Mouse (Mus musculus) urinary bladder, postnatal 10 days (tissue): ENCODE measurements around the gene Cped1.

ENCODE experiments used
- DNase-seq: peaks from one replicate; pipeline ENCODE4 v3.0.0; 2022; ENCODE audit warnings: low spot score

Gene Cped1

GRCm38 (mm10) chr6:22168388-22168787, 182.7 kb downstream of the Cped1 start:
- DNase-seq: no peak

DNA sequence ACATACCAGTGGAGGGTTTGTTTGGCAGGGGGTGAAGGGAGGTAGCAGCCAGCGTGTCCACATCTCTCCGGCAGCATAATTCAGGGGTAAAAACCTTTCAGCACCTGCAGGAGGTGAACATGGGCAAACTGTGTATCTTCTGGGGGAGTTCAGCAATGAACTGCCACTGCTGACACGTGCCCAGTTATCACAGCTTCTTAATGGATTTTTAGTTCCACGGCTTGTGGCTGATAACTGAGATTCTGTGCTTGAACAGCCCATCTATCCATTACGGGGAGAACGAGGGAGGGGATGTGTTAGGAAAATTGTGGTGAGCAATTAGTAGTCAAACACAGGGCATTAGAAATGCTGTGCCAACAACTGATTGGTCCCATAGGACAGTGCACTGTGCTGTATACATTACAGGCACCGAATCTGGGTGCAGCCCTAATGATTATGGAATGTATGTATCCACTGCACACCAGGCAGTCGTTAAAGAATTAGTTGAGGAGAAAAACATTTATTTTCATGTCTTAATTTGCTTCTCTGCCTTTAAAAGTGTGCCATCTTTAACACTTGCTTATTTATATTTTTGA, 193.1 kb downstream of the Cped1 start:
- no peak for DNase-seq

DNA sequence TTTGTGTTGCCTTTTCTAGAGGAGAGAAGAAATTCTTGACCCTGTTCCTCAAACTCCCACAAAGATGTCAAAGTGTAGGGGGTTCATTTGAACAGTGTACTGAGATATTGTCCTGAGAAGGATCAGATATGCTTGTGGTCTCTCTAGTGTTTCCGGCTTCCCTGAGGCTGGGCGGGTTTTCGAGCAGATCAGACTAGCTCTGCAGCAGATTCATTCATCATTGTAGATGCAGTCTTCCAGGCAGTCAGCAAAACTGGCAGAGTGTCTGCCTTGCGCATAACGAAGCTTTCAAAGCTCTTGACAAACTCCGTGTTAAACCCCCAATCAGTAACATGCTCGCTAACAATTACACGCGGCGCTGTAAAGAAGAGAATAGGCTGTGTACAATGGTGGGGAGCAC, 194.6 kb downstream of the Cped1 start:
- DNase-seq: no peak

- no peak for DNase-seq
These were observed 201.3 kb downstream of the Cped1 start for GRCm38 (mm10) chr6:22186967-22187366.

DNA sequence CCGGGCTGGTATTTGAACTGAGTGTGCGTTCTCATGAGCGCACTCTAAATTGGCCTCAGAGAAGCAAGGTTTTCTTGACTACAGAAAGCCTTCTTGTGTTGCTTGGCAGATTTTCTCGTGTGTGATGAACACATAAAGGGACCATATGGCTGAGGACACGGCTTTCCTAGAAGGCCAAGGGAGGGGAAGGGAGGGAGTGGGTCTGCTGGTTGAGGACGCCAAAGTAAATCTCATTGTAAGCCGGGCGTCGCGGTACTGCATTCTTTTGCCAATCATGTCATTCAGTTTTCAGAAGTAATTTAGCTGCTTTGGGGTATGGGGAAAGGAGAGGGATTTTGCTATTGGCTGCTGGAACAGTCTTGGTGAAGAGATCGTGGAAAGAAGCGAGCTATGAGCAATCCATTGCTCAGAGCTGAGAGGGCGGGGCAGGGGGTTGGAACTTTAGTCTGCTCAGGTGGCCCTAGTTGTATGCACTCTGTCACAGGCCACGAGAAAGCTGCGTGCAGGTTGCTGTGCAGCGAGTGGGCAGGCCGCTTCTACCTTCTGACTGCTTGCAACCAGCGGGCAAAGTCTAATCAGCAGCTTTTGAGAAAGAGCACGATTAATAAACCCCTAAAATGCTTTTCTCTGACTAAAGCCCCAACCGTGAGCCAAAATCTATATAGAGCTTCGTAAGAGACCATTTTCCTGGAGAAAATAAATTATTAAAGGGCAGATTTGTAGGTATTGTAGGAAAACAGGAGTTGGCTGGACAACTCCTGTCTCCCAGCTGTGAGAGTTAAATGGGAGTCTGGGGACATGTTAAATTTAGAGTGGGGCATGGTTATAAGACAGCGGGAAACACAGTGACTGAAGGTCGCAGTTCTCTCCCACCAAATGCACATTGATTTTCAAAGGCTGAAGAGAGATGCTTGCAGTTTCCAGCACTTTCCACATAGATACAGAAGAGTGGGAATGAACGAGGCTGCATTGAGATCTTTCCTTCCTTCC, 203.9 kb downstream of the Cped1 start:
- no peak for DNase-seq

GRCm38 (mm10) chr6:22198603-22199002, 212.9 kb downstream of the Cped1 start:
- DNase-seq: no peak

GRCm38 (mm10) chr6:22199473-22199872, 213.8 kb downstream of the Cped1 start:
- no peak for DNase-seq

DNA sequence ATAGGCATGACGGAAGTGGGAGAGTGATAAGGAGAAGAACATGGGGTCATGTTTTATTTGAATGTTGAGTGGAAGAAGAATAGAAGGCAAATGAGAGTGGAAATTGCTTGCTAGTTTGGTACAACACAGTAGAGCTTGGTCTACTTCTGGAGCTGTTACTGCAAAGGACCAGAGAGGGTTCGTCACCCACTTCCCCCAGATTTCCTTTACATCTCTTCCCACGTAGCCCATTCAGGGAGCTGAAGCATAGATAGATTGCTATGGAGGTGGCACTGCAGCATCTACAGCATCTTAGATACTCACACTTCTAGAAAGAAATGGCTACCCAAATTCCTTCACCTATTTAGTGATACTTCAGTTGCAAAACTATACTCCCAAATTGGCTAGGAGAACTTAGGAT, 214.4 kb downstream of the Cped1 start:
- no peak for DNase-seq

DNA sequence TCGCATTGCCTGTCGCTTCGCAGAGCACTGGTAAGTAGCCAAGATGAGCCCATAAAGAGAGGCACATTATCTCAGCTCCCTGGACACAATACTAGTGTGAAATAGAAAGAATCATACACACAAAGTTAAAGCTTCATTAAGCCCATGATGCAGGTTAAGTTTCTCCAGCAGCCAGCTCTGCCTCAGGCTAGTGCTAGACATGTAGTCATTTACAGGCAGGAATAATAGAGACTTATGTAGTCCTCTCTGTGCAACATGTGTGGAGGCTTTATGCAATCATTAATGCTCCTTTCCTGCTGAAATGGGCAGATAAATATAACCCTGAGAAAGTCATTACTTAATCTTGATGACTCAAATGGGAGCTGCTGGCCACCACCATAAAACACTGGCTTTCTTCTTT, 216.2 kb downstream of the Cped1 start:
- no peak for DNase-seq

DNA sequence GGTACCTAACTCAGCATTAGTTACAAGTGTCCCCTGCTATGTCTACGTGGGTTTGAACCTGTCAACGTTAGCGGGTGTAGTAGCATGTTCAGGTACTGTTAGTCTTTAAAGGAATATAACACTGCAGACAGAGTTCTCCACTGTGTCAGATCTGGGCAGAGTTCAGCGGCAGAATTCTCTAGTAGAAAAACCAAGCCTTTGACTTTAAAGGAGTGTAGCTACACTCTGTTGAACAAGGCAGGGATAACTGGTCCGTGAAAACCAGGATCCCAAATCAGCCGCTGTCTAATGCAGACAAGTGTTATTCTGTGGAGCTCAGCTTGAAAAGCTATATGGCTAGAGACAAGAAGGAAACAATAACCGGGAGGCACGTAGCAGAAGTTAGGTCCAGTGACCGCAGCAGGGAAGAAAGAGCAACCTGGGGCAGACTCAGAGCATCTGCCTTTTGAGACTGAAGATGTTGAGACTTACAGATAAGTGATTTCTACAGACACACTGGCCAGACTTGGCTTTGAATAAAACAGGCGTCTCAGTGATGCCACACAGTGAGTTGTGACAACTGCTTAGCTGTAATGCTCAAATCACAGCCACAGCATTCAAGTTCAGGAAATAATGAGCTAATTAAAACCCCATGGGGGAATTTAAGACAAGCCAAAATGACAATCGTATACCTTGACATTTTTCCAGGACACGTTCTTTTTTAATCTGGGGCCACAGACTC, 219.5 kb downstream of the Cped1 start:
- no peak for DNase-seq

GRCm38 (mm10) chr6:22205751-22206121, 220.0 kb downstream of the Cped1 start:
- DNase-seq: no peak

- no peak for DNase-seq
These were observed 220.5 kb downstream of the Cped1 start for GRCm38 (mm10) chr6:22206179-22206578.

DNA sequence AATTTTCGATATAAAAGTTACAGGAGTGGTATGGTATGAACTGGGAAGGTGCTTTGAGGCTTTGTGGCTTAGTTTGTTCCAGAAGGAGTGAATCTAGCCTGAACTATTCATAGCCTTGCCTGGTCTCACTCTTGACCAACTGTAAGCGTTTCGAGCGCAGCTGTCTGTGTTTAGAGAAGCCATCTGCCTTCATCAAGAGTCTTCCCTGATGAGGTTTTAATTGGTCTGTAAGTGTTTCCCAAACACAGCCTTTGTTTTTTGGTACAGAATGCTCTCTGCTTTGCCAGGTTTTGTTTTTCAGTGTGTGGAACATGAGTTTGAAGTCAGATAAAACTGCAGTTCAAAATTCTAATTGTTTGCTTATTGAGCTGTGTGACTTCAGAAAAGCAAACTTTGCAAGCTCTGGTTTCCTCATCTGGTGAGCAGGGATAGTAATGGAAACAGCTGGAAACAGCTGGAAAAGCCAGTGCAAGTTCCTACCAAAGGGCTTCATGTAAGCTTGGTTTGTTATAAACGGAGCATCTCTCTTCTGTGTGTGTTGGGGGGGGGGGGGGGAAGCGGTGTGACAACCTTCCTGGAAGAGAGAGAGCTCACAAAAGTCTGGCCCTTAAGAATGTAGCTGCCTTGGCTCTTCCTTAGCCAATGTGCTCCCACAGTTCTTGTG, 221.0 kb downstream of the Cped1 start:
- DNase-seq: no peak

DNA sequence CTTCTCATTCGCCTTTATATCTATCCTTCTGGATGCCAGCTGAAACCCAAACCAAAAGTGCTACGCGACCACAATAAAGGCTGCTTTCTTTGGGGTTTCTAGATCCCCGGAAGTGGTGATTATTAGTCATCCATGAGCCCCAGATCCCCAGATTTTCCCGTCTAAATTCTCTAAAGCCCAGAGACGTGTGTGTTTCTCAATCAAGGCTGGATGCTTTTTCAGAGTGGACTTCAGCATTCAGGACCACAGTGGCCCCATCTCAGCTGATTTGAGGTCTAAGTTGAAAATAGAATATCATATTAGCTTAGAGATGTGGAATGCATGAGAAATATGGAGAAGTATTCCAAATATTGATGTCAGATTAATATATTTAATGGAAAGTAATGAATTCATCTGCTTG, 226.4 kb downstream of the Cped1 start:
- DNase-seq: no peak

- DNase-seq: no peak
These were observed 227.5 kb downstream of the Cped1 start for GRCm38 (mm10) chr6:22213187-22213586.

- DNase-seq: no peak
These were observed 228.1 kb downstream of the Cped1 start for GRCm38 (mm10) chr6:22213813-22214212.

DNA sequence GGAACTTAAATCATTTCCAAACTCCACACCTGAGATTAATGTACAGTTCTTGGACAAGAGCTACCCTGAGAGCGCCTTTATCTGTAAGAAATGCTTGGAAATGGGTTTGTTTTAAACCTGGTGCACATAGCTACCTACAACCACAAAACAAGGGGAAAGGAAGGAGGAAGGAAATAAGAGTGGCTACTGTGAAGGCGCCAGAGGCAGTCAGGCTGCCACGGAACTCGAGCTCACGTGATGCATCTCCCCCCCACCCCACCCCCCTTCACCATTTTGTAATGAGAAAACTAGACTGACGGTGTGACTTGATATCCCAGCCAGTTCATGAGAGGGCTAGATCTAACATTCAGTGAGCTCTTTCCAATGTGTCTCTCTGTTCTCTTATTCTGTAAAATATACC, 228.9 kb downstream of the Cped1 start:
- DNase-seq: no peak

DNA sequence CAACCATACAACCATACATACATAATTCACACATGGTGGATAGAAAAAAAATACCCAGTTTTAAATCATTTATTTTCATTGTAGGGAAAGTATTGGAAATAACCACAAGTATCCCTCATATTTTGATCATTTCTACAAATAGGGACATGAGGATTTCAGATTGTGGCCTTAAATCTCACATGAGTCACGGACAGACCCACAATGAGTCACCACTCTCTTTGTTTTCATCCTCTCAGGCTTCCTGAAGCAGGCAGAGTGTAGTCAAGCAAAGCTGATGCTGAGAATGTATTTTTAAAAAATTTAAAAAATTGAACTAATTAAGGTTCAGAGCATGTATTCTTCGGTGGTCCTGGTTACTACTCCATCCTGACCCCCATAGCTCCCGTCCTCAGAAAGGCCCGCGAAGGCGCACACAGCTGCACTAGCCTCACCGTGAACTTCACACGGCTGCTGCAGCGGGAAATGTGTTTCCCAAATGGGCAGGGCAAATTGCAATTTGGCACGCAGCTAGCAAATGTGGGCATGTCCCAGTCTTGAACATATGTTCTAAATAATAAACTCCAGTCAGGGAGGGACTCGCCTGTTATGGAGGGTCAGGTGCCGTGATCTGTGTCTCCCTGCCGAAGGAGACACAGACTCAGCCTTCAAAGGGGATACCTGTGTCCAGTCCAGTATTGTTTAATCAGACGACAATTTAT, 230.7 kb downstream of the Cped1 start:
- no peak for DNase-seq

GRCm38 (mm10) chr6:22221134-22221533, 235.4 kb downstream of the Cped1 start:
- DNase-seq: no peak

GRCm38 (mm10) chr6:22222087-22222486, 236.4 kb downstream of the Cped1 start:
- no peak for DNase-seq

- no peak for DNase-seq
These were observed 237.2 kb downstream of the Cped1 start for GRCm38 (mm10) chr6:22222947-22223346.

- no peak for DNase-seq
These were observed 238.6 kb downstream of the Cped1 start for GRCm38 (mm10) chr6:22224351-22224750.
